Mouse (Mus musculus) thymus, adult 2 months (tissue): ENCODE results near the gene Ptpn18.

ENCODE experiments used
- CTCF ChIP-seq: fragments of 200-500 bp; IDR thresholded peaks from 2 replicates; pipeline ENCODE4 v1.5.1; 2012; ENCODE audit warnings: mild to moderate bottlenecking, control low read depth, low read length, moderate library complexity, borderline replicate concordance; ENCODE audit not compliant: control insufficient read depth, poor library complexity, insufficient read depth; ENCODE audit errors: extremely low read depth
- POLR2A ChIP-seq: fragments of 200-500 bp; IDR thresholded peaks from 2 replicates; pipeline ENCODE4 v1.6.1; 2012; ENCODE audit warnings: mild to moderate bottlenecking, low read length, control low read depth, moderate library complexity; ENCODE audit not compliant: control insufficient read depth, poor library complexity, insufficient read depth; ENCODE audit errors: extremely low read depth

- no peak for TF ChIP-seq CTCF
- TF ChIP-seq POLR2A, result no peak
Observed at GRCm38 (mm10) chr1:34487383-34487782, 27.8 kb downstream of the Ptpn18 start.
